Mouse (Mus musculus) erythroblast, embryonic 14.5 days (primary cell): ENCODE measurements around the gene Echdc2. TPM values are rescaled to one million over a fixed set of nuclear protein-coding genes. Genes with fewer than 3 reads are reported as not detected.

ENCODE experiments used
- H3K27me3 ChIP-seq: 2 replicates; pipeline ENCODE4 v1.6.1; 2012; ENCODE audit warnings: inconsistent platforms; ENCODE audit not compliant: control insufficient read depth
- H3K36me3 ChIP-seq: 2 replicates; pipeline ENCODE4 v1.6.1; 2012; ENCODE audit warnings: mild to moderate bottlenecking, inconsistent platforms; ENCODE audit not compliant: control insufficient read depth
- H3K4me1 ChIP-seq: 2 replicates; pipeline ENCODE4 v1.6.1; 2012; ENCODE audit warnings: inconsistent platforms; ENCODE audit not compliant: control insufficient read depth
- H3K4me3 ChIP-seq: replicated peaks from 2 replicates; pipeline ENCODE3; 2012; ENCODE audit warnings: moderate library complexity, mild to moderate bottlenecking, inconsistent platforms
- H3K9me3 ChIP-seq: 2 replicates; pipeline ENCODE4 v1.6.1; 2012; ENCODE audit warnings: low read length, inconsistent platforms, mixed read lengths; ENCODE audit not compliant: control insufficient read depth
- GATA1 ChIP-seq: IDR thresholded peaks from 2 replicates; pipeline ENCODE4 v1.6.1; 2012; ENCODE audit warnings: low read length, inconsistent platforms, mixed read lengths
- TAL1 ChIP-seq: IDR thresholded peaks from 3 replicates; pipeline ENCODE4 v1.6.1; 2012; ENCODE audit warnings: low read length, inconsistent platforms, mixed read lengths
- polyA plus RNA-seq: library from polyadenylated mRNA; stranded (reverse); fragments of >175 nt; gene quantifications from 2 replicates; pipeline ENCODE4 v1.2.3, GENCODE M21; 2012

Echdc2 gene
- polyA plus RNA-seq, 1 experiment: 0.08 TPM

DNA sequence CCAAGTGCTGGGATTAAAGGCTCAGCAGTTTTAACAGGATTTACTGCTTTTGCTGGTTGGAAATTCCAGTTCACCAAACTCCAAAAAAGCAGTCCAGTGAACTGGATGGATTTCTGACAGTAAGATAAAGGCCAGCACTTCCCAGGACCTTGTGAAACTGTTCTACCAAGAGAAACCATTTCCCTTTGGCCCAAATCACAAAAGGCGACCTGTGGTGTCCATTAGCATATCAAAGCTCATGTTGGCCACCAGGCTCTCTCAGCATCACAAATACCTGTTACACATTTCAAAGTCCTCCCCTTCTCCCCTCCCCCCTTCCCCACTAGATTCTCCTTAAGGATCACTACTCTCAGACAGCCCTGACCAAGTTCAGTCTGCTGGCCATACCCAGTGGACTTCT lies 17.0 kb downstream of the Echdc2 start:
- H3K4me3 ChIP-seq: no peak overlapping the region
- no peaks in the 10 kb centered on the region for H3K27me3 ChIP-seq
- H3K9me3 ChIP-seq: no peaks in the 10 kb centered on the region
- no peaks in the 10 kb centered on the region; the same call in 1 of the 2 replicates for H3K36me3 ChIP-seq
- TF ChIP-seq GATA1 (no peak), TAL1 (no peak)
- H3K4me1 ChIP-seq: no peaks in the 10 kb centered on the region

GRCm38 (mm10) chr4:108192821-108193323 lies 27.6 kb downstream of the Echdc2 start:
- Histone ChIP-seq H3K4me3 (no peak overlapping the region), H3K27me3 (no peaks in the 10 kb centered on the region), H3K4me1 (no peaks in the 10 kb centered on the region), H3K36me3 (no peaks in the 10 kb centered on the region), H3K9me3 (no peaks in the 10 kb centered on the region)
- no peak for TF ChIP-seq GATA1
- TF ChIP-seq TAL1: no peak

DNA sequence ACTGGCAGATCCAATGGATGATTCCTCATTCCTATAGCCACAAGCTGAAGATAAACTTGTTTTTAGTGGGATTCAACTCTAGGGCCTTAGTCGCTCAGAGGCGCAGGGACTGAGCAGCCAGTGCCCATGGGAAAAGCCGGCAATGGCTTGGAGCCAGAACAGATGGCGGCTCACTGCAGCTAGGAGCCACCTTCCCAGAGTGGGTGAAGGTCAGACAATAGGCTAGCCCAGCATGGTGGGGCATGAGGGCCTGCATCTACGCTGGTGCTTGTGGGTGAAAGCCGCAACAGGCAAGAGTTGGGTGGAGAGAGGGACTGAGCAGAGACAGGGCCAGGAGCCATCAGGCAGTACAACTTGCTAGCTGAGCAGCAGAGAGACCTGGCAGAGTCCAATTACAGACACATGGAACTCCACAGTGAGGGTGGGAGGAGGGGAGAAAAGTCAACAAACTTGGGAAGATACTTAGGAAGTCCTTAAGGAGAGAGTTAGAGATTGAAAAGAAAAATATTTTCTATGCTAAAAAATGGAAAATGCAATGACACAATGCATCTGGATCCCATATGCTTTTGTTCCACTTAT lies 31.1 kb downstream of the Echdc2 start:
- no peak for TF ChIP-seq TAL1
- no peak for TF ChIP-seq GATA1
- Histone ChIP-seq H3K27me3 (no peaks in the 10 kb centered on the region), H3K36me3 (no peaks in the 10 kb centered on the region), H3K9me3 (no peaks in the 10 kb centered on the region), H3K4me3 (no peak overlapping the region), H3K4me1 (no peaks in the 10 kb centered on the region)

DNA sequence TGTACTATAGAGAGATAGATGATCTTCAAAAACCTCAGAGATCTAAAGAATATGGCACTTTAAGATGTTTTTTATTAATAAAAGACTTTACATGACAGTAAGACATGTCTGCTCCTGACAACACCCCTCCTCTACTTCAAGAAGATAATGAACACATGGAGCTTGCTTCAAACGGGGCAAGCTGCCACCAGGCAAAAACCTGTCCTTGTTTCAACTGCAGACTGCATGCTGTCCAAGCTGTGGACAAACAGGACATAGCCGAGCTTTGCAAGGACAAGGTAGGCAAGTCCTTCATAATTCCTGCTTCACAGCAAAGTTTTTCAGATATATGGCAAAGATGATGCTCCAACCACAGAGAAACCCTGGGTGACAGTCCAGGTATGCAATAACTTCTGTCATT lies 34.0 kb downstream of the Echdc2 start:
- H3K4me1 ChIP-seq: no peaks in the 10 kb centered on the region
- TF ChIP-seq GATA1: no peak
- TF ChIP-seq TAL1: no peak
- H3K9me3 ChIP-seq: no peaks in the 10 kb centered on the region
- no peaks in the 10 kb centered on the region for H3K36me3 ChIP-seq
- no peaks in the 10 kb centered on the region for H3K27me3 ChIP-seq
- no peak overlapping the region for H3K4me3 ChIP-seq

DNA sequence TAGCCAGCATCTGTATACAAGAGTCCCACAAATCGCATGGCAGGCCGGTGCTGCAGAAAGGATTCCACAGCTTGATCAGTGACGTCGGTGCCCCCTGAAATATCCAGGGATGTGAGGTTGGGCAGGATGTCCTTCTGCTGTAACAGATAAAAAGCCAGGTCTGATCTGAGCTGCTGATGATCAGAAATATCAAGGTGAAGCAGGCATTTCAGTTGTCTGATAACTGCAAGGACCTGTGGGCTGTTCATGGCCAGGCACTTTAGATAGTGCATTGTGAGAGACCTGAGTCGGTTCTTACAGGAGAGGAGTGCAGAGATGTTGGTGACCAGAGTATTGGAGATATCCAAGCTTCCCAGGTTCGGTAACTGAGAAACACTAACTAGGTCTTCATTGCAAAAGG lies 39.4 kb downstream of the Echdc2 start:
- TF ChIP-seq TAL1: no peak
- no peak for TF ChIP-seq GATA1
- H3K4me1 ChIP-seq: no peaks in the 10 kb centered on the region
- no peaks in the 10 kb centered on the region for H3K27me3 ChIP-seq
- H3K36me3 ChIP-seq: no peaks in the 10 kb centered on the region
- no peak overlapping the region for H3K4me3 ChIP-seq
- H3K9me3 ChIP-seq: no peaks in the 10 kb centered on the region

- peaks cover 2% of the 10 kb centered on the region; the same call in 1 of the 2 replicates for H3K9me3 ChIP-seq
- no peak for TF ChIP-seq GATA1
- peaks cover 37% of the 10 kb centered on the region for H3K27me3 ChIP-seq
- H3K4me3 ChIP-seq: no peak overlapping the region
- H3K4me1 ChIP-seq: peaks cover 5% of the 10 kb centered on the region
- H3K36me3 ChIP-seq: no peaks in the 10 kb centered on the region
Observed at GRCm38 (mm10) chr4:108213023-108213422, 47.8 kb downstream of the Echdc2 start.

GRCm38 (mm10) chr4:108217332-108218179 lies 52.3 kb downstream of the Echdc2 start, which contains the start of gene Zyg11a:
Zyg11a (minus strand) TSS chr4:108218048.
- peak within 1 kb of the TSS; percentile 45 for H3K4me3 ChIP-seq

GRCm38 (mm10) chr4:108219019-108219418 lies 53.8 kb downstream of the Echdc2 start:
- Histone ChIP-seq H3K27me3 (peaks cover 65% of the 10 kb centered on the region), H3K4me1 (peaks cover 5% of the 10 kb centered on the region), H3K36me3 (no peaks in the 10 kb centered on the region), H3K9me3 (peaks cover 2% of the 10 kb centered on the region; the same call in 1 of the 2 replicates), H3K4me3 (no peak overlapping the region)
- TF ChIP-seq GATA1 (no peak), TAL1 (no peak)

More at GRCm38 (mm10) chr4:108217332-108218179, 52.3 kb downstream of the Echdc2 start, which contains the start of gene Zyg11a:
- H3K4me1 ChIP-seq: peaks cover 5% of the 10 kb centered on the region
- TF ChIP-seq GATA1 (no peak), TAL1 (no peak)
- H3K9me3 ChIP-seq: peaks cover 2% of the 10 kb centered on the region; the same call in 1 of the 2 replicates
- H3K36me3 ChIP-seq: no peaks in the 10 kb centered on the region
- peaks cover 66% of the 10 kb centered on the region for H3K27me3 ChIP-seq

GRCm38 (mm10) chr4:108222507-108222906 lies 57.3 kb downstream of the Echdc2 start:
- Histone ChIP-seq H3K4me3 (no peak overlapping the region), H3K4me1 (peaks cover 4% of the 10 kb centered on the region), H3K27me3 (peaks cover 34% of the 10 kb centered on the region), H3K9me3 (peaks cover 2% of the 10 kb centered on the region; the same call in 1 of the 2 replicates), H3K36me3 (no peaks in the 10 kb centered on the region)
- TF ChIP-seq TAL1: no peak
- no peak for TF ChIP-seq GATA1
